In the genomic region with DNA sequence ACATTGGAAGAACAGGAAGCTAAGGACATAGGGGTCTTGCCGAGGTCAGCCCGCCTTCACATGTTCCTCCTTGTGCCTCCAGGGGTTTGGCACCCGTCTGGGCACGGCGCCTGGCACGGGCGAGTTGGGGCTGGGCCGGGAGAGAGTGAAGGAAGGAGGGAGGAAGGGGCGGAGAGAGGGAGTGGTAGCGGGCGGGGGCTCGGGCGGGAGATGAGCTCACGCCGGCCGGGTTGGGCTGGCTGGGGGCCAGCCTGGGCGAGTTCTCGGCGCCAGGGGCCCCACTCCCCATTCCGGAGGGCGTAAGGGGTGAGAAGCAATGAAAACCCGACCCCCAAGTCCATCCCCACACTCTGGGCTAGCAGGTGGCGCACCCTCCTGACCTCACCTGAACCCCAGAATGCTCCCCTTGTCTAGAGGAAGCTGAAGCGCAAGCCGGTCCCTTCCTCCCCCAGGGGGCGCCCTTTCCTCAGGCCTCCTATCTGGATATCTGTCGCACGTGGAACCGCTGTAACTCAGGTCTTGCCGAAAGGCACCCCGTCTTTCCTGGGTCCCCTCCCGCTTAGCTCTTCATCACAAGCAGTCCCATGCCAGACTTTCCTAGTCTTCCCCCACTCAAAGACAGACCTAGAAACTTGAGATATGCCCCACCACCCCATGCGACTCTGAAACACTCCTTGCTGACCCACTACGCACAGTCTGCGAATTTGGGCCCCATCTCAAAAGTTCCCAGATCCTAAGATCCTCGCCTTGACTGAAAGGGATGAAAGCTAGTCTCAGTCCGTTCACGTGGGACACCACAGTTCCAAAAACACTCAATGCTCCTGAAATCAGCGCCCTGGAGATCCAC, we compare ENCODE assay signal across 8 mouse cellular contexts. TPM values are rescaled to one million over a fixed set of nuclear protein-coding genes. Genes with fewer than 3 reads are reported as not detected.
DNase-seq lines count a peak whose midpoint lies in the region; TF ChIP-seq lines count a peak whose summit lies in the region.

No protein-coding gene starts in this region.

- TF ChIP-seq POLR2A in heart, adult 2 months (IDR thresholded peaks at IDR 0.05; ENCODE audit: insufficient read depth, low read depth, low read length) = peak; percentile 49; the same call in 1 of the 2 replicates
- no peak for TF ChIP-seq POLR2A in kidney, adult 2 months (IDR thresholded peaks at IDR 0.05; ENCODE audit: low read depth, low read length)
- TF ChIP-seq POLR2A in liver, adult 2 months (IDR thresholded peaks at IDR 0.05; ENCODE audit: extremely low read depth, insufficient read depth, low read length) = no peak
- peak; percentile 79 for TF ChIP-seq POLR2A in myocyte (IDR thresholded peaks at IDR 0.05; ENCODE audit: insufficient read length, low read depth)

- no peak for TF ChIP-seq EP300 in heart, adult 2 months (IDR thresholded peaks at IDR 0.05; ENCODE audit: insufficient read depth, low read depth, low read length)

- peak overlapping the region; percentile 80 for H3ac ChIP-seq in myocyte (ENCODE audit: control insufficient read depth, insufficient read length)

- peaks cover 7% of the 10 kb centered on the region for H3K36me3 ChIP-seq in heart, adult 2 months (ENCODE audit: control insufficient read depth, insufficient read depth, low read length)
- H3K36me3 ChIP-seq in kidney, adult 2 months (ENCODE audit: control insufficient read depth, insufficient read depth, low read length) = no peaks in the 10 kb centered on the region
- H3K36me3 ChIP-seq in liver, adult 2 months (ENCODE audit: control insufficient read depth, insufficient read depth, low read length) = no peaks in the 10 kb centered on the region
- H3K36me3 ChIP-seq in myocyte (ENCODE audit: control insufficient read depth, insufficient read depth) = no peaks in the 10 kb centered on the region

- WGBS in heart, adult 2 months = under 1% methylated on average over 39 of the region's 39 CpGs
- WGBS in kidney, adult 2 months = 1% methylated on average over 38 of the region's 39 CpGs
- 3% methylated on average over 37 of the region's 39 CpGs for WGBS in liver, adult 2 months

- H3K27ac ChIP-seq in heart, adult 2 months = peak overlapping the region; percentile 96
- peak overlapping the region; percentile 87 for H3K27ac ChIP-seq in kidney, adult 2 months (ENCODE audit: insufficient read depth, low read depth, low read length)
- peak overlapping the region; percentile 14 for H3K27ac ChIP-seq in liver, adult 2 months (replicated peaks; ENCODE audit: insufficient read depth, low read depth, low read length)

- H3K4me2 ChIP-seq in myocyte (ENCODE audit: low read depth) = peak overlapping the region; percentile 80

- peak; percentile 94 for TF ChIP-seq CTCF in heart, adult 2 months (IDR thresholded peaks at IDR 0.05)
- peak; percentile 81 for TF ChIP-seq CTCF in kidney, adult 2 months (conservative IDR thresholded peaks at IDR 0.05; ENCODE audit: insufficient read depth, insufficient read length, low read depth, low read length)
- peak; percentile 90 for TF ChIP-seq CTCF in liver, adult 2 months (IDR thresholded peaks at IDR 0.05; ENCODE audit: low read depth, low read length)

- peaks cover 9% of the 10 kb centered on the region; the same call in 1 of the 2 replicates for H3K27me3 ChIP-seq in heart, adult 2 months (ENCODE audit: control insufficient read depth, insufficient read depth, low read length)
- H3K27me3 ChIP-seq in kidney, adult 2 months (replicated peaks; ENCODE audit: control insufficient read depth, insufficient read depth, low read length) = no peaks in the 10 kb centered on the region
- H3K27me3 ChIP-seq in liver, adult 2 months (ENCODE audit: control insufficient read depth, insufficient read depth, low read length) = peaks cover 13% of the 10 kb centered on the region
- no peaks in the 10 kb centered on the region for H3K27me3 ChIP-seq in myocyte (ENCODE audit: control insufficient read depth, insufficient read depth, insufficient read length)

- H3K9ac ChIP-seq in heart, adult 2 months (ENCODE audit: low read depth, low read length) = peak overlapping the region; percentile 93
- peak overlapping the region; percentile 81 for H3K9ac ChIP-seq in liver, adult 2 months (ENCODE audit: low read depth, low read length)

- H3K4me1 ChIP-seq in heart, adult 2 months (ENCODE audit: control insufficient read depth, insufficient read depth, low read length) = peaks cover 16% of the 10 kb centered on the region
- H3K4me1 ChIP-seq in kidney, adult 2 months (ENCODE audit: control insufficient read depth, insufficient read depth, low read length) = peaks cover 8% of the 10 kb centered on the region; the same call in 1 of the 2 replicates
- H3K4me1 ChIP-seq in liver, adult 2 months (ENCODE audit: control insufficient read depth, insufficient read depth, low read length) = no peaks in the 10 kb centered on the region; the same call in 1 of the 2 replicates

- H3K4me3 ChIP-seq in heart, adult 2 months = peak overlapping the region; percentile 78
- H3K4me3 ChIP-seq in kidney, adult 2 months (ENCODE audit: insufficient read depth, low read depth, low read length) = peak overlapping the region; percentile 51
- peak overlapping the region; percentile 71 for H3K4me3 ChIP-seq in liver, adult 2 months (ENCODE audit: insufficient read depth, low read depth, low read length)
- peak overlapping the region; percentile 35 for H3K4me3 ChIP-seq in myocyte

- H3K79me2 ChIP-seq in heart, adult 2 months (replicated peaks; ENCODE audit: control insufficient read depth, insufficient read depth, low read length) = no peaks in the 10 kb centered on the region
- H3K79me2 ChIP-seq in liver, adult 2 months (ENCODE audit: control insufficient read depth, insufficient read depth, low read length) = no peaks in the 10 kb centered on the region
- H3K79me2 ChIP-seq in myocyte (ENCODE audit: control insufficient read depth, insufficient read depth) = no peaks in the 10 kb centered on the region

- DNase-seq in left cerebral cortex, adult 18-20 months (ENCODE audit: low spot score in 2 of 2) = peak; percentile 76 to 83
- no peak for DNase-seq in left cerebral cortex, adult 11 months (ENCODE audit: low spot score)
- DNase-seq in embryo, embryonic 11 days = peak; percentile 85
- DNase-seq in heart, adult 2 months = peak; percentile 93
- peak; percentile 91 for DNase-seq in kidney, adult 2 months
- DNase-seq in liver, adult 2 months (ENCODE audit: extremely low read depth, low read depth, low spot score) = peak; percentile 43
- DNase-seq in spleen, postnatal 4 days (ENCODE audit: low spot score in 2 of 2) = peak; percentile 86 to 97

- intact Hi-C loops in heart, adult 2 months (cut with DNase I) = loop anchor here (5.0 kb wide), 3 partner anchors 40 to 260 kb away; partner anchors contain the start of gene Akt2

TF ChIP-seq in myocyte, 11 proteins besides CTCF, POLR2A, EP300 and RAD21:
- TF ChIP-seq TCF12 (IDR thresholded peaks at IDR 0.05; ENCODE audit: insufficient read depth, poor library complexity, severe bottlenecking) (no peak), E2F4 (IDR thresholded peaks at IDR 0.05; ENCODE audit: insufficient read depth) (no peak), CEBPB (IDR thresholded peaks at IDR 0.05; ENCODE audit: insufficient read depth, poor library complexity, severe bottlenecking) (no peak), MYOG (IDR thresholded peaks at IDR 0.05; ENCODE audit: control insufficient read depth in 1 of 3, insufficient read depth in 1 of 3, insufficient read length in 2 of 3, low read depth in 2 of 3) (peak in 1 of 3 experiments; percentile 14), SRF (IDR thresholded peaks at IDR 0.05; ENCODE audit: control insufficient read depth, insufficient read length, low read depth) (peak; percentile 29), MYOD1 (IDR thresholded peaks at IDR 0.05; ENCODE audit: control insufficient read depth in 1 of 3, insufficient read length in 2 of 3, low read depth in 2 of 3) (peak in 1 of 3 experiments; percentile 16), REST (IDR thresholded peaks at IDR 0.05; ENCODE audit: insufficient read depth, insufficient read length) (no peak), POLR2AphosphoS2 (IDR thresholded peaks at IDR 0.05; ENCODE audit: insufficient read length, low read depth) (peak; percentile 81)
TF ChIP-seq in myocyte: peak in this region for 4.

RNA-seq across cellular contexts. Expression of gene Ltbp4, which starts 4.9 kb away (rescaled TPM):
- total RNA-seq in left cerebral cortex, adult 18-20 months (2021) = 10 to 100 TPM; 42.2 to 46.6 TPM
- 100 to 1,000 TPM; 187 to 221 TPM for total RNA-seq in heart, adult 2 months (2021)
- polyA plus RNA-seq in heart, adult 2 months (2012; rRNA removed) = 349 and 374 TPM in 2 replicates
- 76.9 and 84.7 TPM in 2 replicates for polyA plus RNA-seq in kidney, adult 2 months (2012; rRNA removed)
- 9.4 and 24.2 TPM in 2 replicates for total RNA-seq in liver, adult 2 months (2014; rRNA removed)
- polyA plus RNA-seq in liver, adult 2 months (2012; rRNA removed) = 29.2 and 32.5 TPM in 2 replicates
- polyA plus RNA-seq in myocyte (2012; fragmentation: generic; extraction: Trizol) = 32.5 TPM

RNA-seq across cellular contexts. Expression of gene Shkbp1, which starts 23.2 kb away (rescaled TPM):
- 10 to 100 TPM; 27.9 to 33.2 TPM for total RNA-seq in left cerebral cortex, adult 18-20 months (2021)
- 1 to 10 TPM; 4.6 to 7.1 TPM for total RNA-seq in heart, adult 2 months (2021)
- 17.3 and 20.2 TPM in 2 replicates for polyA plus RNA-seq in heart, adult 2 months (2012; rRNA removed)
- polyA plus RNA-seq in kidney, adult 2 months (2012; rRNA removed) = 39.2 and 45.5 TPM in 2 replicates
- total RNA-seq in liver, adult 2 months (2014; rRNA removed) = 3.6 and 4.4 TPM in 2 replicates
- polyA plus RNA-seq in liver, adult 2 months (2012; rRNA removed) = 19.8 and 23.9 TPM in 2 replicates
- polyA plus RNA-seq in myocyte (2012; fragmentation: generic; extraction: Trizol) = 18.4 TPM

RNA-seq across cellular contexts. Expression of gene Gm20479, which starts 24.6 kb away (rescaled TPM):
- total RNA-seq in left cerebral cortex, adult 18-20 months (2021) = not detected
- under 1 TPM in 1 of 2 experiments, not detected in 1; 0.52 TPM for total RNA-seq in heart, adult 2 months (2021)
- not detected in 2 replicates for polyA plus RNA-seq in heart, adult 2 months (2012; rRNA removed)
- polyA plus RNA-seq in kidney, adult 2 months (2012; rRNA removed) = 0.39 TPM in 1 of 2 replicates, not detected in the other
- total RNA-seq in liver, adult 2 months (2014; rRNA removed) = not detected in 2 replicates
- not detected in 2 replicates for polyA plus RNA-seq in liver, adult 2 months (2012; rRNA removed)
- polyA plus RNA-seq in myocyte (2012; fragmentation: generic; extraction: Trizol) = 0.11 TPM

Comparison
In these comparisons a context has a peak if more than half of its experiments do, and no peak if none do; other contexts are left out.
1. H3K27ac ChIP-seq: peak in every context shown above with its lines; median percentile 96 in heart, adult 2 months; 87 in kidney, adult 2 months; 14 in liver, adult 2 months.
2. POLR2A ChIP-seq: peak in heart, adult 2 months (single experiment) and myocyte (single experiment); none in kidney, adult 2 months (single experiment) and liver, adult 2 months (single experiment).
3. Peak in every context shown above with its lines, with median percentiles within 50 percentile points of each other: H3K4me3 ChIP-seq and CTCF ChIP-seq.